Mouse (Mus musculus): ENCODE results near the gene Pcgf1.

Gene Pcgf1

DNA sequence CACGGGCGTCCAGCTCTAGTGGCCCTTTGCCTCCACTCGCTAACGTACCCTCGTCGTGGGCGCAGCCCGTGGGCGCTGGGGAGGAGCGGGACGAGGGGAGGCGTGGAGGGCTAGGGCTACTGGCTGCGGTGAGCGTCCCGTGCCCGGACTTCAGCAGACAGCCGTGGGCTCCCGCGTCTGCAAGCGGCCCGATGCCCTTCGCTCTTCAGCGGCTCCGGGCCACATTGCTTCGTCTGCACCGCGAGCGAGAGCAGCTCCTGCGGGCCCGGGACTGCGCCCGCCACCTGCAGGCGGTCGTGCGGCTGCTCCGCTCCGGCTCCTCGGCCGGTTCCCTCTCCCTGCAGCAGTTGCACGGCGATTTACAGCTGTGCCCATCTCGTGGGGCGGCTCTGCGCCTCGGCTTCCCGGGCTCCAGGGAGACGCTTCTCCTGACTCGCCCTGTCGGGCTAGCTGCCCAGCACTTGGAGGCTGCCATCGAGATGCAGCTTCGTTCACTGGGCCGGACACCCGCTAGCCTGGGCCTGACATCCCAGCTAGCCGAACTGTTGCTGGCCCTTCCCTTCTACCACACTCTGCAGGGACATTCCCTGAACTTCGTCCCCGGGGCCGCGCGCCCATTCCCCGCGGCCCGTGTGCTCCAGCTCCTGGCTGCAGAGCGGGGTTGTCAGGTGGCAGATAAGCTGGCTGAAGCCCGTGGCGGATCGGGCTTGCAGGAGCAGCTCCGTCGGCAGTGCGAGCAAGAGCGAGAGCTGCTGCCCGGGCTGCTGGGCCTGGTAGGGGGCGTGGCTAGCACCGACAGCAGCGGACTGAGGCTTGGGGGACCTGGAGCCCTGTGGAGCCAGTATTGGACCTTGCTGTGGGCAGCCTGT is 24.3 kb downstream of the Pcgf1 start:
- DNase-seq (ENCODE audit: low spot score): peak; percentile 74

GRCm38 (mm10) chr6:83103130-83103650 is 25.5 kb downstream of the Pcgf1 start:
- no peak for DNase-seq (ENCODE audit: low spot score)

GRCm38 (mm10) chr6:83104158-83104557 is 26.5 kb downstream of the Pcgf1 start:
- DNase-seq (ENCODE audit: low spot score): no peak

DNA sequence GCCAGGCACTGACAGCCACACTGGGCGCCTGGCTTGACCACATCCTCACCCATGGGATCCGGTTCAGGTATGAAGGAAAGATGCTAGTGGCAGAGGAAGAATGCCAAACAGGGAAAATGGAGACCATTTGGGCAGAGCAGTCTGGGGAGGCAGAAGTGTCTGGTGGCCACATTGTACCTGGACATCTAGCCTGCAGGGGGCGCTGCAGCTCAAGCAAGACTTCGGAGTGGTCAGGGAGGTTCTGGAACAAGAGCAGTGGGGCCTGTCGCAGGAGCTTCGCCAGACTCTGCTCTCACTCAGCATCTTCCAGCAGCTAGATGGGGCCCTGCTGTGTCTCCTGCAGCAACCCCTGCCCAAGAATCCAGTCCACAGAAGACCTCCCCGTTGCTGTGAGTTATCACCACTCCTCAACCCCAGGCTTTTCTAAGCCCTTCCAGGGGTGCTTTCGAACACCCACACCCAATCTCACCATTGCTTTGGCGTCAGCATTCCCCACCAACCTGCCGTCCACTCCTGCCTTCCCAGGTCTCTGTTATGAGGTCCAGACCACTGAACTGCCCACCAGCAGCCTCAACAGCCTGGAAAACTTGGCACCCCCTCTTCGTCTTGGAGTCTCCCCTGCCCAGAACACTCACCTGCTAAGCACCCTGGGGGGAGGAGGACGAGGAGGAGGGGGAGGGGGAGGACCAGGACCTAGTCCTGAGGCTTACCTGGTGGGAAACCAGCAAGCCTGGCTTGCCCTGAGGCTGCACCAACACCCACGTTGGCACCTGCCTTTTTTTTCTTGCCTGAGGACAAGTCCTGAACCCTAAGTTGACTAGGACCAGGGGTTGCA is 30.1 kb downstream of the Pcgf1 start:
- DNase-seq (ENCODE audit: low spot score): peak; percentile 88

- DNase-seq (ENCODE audit: low spot score): peak; percentile 86
These were observed 31.3 kb downstream of the Pcgf1 start, which contains the start of gene Mrpl53 for GRCm38 (mm10) chr6:83108762-83109668. Gene Mrpl53, plus strand, starts transcription at chr6:83109040.

DNA sequence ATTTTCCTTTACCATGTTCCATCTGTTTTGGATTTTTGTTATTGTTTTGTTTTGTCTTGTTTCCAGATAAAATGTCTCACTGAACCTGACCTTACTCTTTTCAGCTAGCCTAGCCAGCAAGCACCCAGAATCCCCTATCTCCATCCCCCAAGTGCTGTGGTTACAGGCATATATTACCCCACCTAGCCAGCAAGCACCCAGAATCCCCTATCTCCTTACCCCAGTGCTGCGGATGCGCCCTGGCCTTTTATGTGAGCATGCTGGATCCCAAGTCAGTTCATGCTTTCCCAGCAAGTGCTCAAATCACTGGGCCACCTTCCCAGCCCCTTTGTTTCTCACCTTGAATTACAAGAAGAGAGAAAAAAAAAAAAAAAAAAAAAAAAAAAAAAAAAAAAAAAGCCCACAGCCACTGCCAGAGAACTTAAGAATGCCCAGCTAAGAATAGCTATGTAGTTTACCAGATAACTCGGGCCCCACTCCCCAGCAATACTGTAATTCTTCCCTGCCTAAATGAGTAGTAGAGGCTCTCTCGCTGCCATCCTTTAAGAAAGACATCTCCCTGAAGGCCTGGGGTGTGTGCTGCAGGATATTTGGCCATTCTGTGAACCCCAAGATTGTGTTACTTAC is 34.0 kb downstream of the Pcgf1 start:
- DNase-seq (ENCODE audit: low spot score): no peak

- peak; percentile 95 for DNase-seq (ENCODE audit: low spot score)
These were observed 37.5 kb downstream of the Pcgf1 start, which contains the start of gene Mogs for GRCm38 (mm10) chr6:83115011-83115671. Gene Mogs, plus strand, starts transcription at chr6:83115496.

GRCm38 (mm10) chr6:83115682-83116372 is 38.2 kb downstream of the Pcgf1 start:
- no peak for DNase-seq (ENCODE audit: low spot score)

DNA sequence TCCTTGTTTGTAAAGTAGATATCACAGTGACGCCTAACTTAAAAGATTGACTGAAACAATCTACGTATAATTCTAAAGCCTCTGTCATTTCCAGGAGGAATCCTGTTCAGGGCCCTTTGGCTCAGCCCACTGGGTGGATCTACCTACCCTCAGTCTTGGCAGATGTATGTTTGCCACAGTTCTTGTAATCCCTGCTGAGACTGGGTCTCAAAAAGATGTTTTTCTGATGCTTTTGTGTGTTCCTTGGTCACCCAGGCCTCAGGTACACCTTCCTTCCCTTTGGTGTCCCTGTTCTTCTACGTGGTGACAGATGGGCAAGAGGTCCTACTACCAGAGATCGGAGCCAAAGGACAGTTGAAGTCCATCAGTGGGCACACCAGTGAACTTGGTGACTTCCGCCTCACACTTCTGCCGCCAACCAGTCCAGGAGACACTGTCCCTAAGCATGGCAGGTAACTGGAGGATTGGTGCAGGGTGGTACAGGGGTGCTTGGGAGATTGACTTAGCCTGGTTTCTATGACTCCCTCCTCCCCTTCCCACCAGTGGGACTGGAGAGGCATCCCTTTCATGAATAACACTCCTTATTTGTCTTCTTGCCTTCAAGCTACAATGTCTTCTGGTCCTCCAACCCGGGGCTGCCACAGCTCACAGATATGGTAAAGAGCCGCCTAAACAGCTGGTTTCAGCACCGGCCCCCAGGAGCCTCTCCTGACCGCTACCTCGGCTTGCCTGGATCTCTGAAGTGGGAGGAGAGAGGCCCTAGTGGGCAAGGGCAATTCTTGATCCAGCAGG is 38.9 kb downstream of the Pcgf1 start:
- DNase-seq (ENCODE audit: low spot score): no peak

- no peak for DNase-seq (ENCODE audit: low spot score)
These were observed 39.4 kb downstream of the Pcgf1 start for GRCm38 (mm10) chr6:83117165-83117438.

DNA sequence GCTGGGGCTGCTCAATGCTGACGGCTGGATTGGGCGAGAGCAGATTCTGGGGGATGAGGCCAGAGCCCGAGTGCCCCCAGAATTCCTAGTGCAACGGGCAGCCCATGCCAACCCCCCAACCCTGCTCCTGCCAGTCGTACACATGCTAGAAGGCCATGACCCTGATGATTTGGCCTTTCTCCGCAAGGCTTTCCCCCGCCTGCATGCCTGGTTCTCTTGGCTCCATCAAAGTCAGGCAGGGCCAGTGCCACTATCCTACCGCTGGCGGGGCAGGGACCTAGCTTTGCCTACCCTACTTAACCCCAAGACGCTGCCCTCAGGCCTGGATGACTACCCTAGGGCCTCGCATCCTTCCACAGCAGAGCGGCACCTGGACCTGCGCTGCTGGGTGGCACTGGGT is 39.9 kb downstream of the Pcgf1 start:
- no peak for DNase-seq (ENCODE audit: low spot score)

DNA sequence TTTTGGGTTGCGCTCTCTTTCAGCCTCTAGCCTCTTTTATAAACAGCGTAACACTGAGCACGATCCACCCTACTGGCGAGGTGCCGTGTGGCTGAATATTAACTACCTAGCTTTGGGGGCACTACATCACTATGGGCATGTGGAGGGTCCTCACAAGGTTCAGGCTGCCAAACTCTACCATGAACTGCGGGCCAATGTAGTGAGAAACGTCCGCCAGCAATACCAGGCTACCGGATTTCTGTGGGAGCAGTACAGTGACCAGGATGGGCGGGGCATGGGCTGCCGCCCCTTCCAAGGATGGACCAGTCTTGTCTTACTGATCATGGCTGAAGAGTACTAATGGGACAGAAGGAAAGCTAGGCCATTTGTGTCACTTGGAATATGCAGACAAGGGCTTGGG is 40.7 kb downstream of the Pcgf1 start:
- no peak for DNase-seq (ENCODE audit: low spot score)

- no peak for DNase-seq (ENCODE audit: low spot score)
These were observed 41.4 kb downstream of the Pcgf1 start for GRCm38 (mm10) chr6:83118825-83119733.

DNA sequence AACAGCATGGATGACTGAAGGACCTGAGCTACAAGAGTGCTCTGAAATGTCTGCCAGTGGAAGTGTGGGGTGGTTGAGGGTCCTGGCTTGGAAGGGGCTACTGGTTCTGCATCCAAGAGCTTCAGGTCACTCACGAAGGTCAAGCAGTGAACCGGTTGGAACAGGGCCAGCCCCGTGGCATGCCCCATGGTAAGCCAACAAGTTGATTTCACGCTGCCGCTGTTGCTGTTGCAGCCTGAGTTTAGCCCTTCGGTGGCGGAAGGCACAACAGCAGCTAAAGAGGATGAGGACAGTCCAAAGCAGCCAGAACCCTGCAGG is 42.0 kb downstream of the Pcgf1 start:
- no peak for DNase-seq (ENCODE audit: low spot score)

DNA sequence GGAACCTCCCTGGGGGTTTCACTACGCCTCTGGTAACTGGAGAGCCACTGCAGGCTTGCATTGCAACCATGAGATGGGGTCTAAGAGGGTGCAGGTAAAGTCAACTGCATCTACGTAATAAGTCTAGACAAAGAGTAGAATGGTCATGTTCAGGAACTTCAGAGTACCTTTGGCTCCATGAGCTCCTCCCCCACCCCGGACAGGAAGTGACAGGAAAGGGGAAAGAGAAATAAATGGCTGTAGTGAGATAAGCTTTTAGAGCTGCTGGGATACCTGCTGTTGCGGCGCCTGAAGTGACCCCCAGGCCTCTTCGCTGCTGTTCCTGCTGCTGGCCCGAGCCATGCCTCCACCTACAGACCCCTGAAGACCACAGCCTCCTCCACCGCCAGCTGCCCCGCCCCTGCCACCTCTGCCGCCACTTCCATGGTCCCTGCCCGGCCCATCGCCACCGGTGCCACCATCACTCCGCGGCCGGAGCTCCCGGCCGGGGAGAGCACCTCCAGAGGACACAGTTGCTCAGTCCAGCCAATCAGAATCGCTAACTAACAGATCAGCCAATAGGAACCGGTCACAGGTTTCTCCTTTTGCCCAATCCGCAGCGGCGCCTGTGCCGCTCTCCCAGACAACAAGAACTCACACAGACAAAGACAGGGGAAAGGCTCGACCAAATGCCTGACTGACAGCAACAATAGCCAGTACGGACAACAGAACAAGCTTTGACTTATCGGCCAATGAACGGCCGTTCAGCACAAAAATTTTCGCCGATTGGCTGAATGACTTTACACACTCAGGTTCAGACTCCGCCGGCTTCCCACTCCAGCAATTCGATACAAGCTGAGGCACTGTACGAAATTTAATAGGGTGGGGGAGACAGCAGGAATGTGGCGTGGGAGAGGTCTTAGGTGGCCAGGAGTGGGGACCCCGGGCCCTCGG is 43.5 kb downstream of the Pcgf1 start, which contains the start of gene Wbp1:
Gene Wbp1, minus strand, starts transcription at position 630 of the 933 bp plus-strand sequence.
- DNase-seq (ENCODE audit: low spot score): peak; percentile 99

DNA sequence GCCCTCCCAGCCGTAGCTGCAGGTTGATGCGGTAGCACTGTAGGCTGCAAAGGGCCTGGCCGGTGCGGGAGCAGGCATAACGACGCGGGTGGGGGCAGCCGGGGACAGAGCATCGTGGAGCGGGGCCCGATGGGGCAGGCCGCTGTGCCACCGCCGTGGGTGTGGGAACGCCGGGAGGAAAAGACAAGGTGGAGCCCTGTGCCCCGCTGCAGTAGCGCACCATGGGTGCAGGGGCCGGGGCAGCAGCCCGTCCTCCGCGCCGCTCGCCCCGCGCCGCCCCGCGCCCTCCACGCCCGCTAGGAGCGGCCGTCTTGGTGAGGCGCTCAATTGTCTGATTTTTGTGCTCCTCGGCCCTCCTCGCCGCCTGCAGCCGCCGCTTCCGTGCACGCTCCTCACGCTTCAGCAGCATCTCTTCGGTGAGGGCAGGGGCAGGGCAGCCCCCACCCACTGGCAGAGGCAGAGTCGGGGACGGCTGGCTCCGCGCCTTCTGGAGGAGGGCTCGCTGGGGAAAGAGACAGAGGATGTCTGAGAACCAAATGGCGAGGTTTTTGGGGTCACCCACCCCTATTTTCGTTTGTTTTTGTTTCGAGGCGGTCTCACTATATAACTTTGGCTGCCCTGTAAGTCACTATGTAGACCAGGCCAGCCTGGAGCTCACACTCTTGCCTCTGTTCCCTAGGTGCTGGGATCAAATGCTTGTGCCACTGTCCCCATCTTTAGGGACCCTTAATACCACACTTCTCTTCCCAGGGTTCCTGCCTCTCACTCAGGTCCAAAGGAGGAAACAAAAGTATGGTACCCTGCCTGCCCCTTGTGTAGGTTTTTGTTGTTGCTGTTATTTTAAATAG is 44.4 kb downstream of the Pcgf1 start:
- DNase-seq (ENCODE audit: low spot score): no peak
